Mouse (Mus musculus): ENCODE results near the gene Hspg2.

DNA sequence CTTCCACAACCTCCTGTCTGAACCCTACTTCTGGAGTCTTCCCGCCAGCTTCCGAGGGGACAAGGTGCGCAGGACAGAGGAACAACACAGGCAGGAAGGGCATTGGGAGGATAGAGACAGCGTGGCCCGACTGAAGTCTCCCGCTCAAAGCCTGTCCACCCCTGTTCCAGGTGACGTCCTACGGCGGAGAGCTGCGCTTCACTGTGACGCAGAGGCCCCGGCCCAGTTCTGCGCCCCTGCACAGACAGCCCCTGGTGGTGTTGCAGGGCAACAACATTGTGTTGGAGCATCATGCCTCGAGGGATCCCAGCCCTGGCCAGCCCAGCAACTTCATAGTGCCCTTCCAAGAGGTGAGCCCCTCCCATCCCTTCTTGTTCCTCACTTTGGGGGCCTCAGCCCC is 50.2 kb downstream of the Hspg2 start:
- no peak for TF ChIP-seq CTCF (IDR thresholded peaks at IDR 0.05; ENCODE audit: low read depth, low read length)
- TF ChIP-seq POLR2A (IDR thresholded peaks at IDR 0.05; ENCODE audit: extremely low read depth, insufficient read depth, low read length): no peak

All from liver, adult 2 months (tissue).